Mouse (Mus musculus): Measurements from ENCODE around the gene Tmem178b.

The Tmem178b gene

DNA sequence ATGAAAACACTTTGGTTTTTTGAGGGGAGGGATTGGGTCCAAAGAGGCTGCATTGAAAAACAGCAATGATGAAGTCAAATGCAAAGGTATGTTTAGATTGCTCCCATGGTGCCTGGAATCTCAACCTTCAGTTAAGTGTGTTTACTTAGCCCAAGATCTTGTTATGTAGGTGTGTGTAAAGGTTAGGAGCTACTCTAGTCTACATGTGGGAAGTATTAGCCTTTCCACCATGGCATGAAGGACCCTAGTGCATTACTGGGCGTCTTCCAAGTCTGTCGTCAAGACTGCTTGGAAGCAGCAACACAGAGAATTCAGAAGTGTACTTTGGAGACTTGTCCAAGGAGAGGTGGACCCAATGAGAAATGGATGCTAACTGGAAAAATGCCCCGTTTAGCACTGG is 205.3 kb downstream of the Tmem178b start:
- no peak for DNase-seq (ENCODE audit: low spot score)

DNA sequence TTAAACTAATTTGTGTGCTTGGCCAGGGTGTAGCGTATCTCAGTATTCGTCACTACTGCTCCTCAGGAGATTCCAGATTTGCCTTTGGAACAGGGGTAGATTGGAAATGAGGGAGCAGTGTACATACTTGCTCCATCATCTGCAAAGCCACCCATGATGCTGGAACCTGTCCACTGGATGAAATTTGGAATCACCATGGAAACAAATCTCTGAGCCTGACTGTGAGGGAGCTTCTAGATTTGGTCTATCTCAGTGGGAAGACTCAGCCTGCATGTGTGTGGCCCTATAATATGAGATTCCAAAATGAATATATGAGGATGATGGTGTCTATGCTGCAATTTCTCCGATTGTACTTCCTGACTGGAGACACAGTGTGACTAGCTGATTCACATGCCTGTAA is 210.7 kb downstream of the Tmem178b start:
- no peak for DNase-seq (ENCODE audit: low spot score)

GRCm38 (mm10) chr6:40091250-40091651 is 218.2 kb downstream of the Tmem178b start:
- no peak for DNase-seq (ENCODE audit: low spot score)

DNA sequence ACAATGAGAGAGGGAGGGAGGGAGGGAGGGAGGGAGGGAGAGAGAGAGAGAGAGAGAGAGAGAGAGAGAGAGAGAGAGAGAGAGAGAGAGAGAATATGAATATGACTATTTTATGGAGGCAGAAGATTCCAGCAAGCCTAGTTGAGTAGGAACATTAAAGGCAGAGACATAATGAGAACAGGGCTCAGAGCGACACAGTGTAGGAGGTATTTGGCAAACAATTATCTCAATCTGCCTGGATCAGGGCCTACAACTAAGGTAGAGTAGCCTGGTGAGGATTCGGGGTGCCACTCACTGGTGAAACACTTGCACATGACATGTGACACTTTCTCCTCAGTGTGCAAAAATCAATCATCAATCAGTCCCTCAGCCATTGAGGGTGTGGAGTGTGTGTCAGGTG is 225.4 kb downstream of the Tmem178b start:
- peak; percentile 26 for DNase-seq (ENCODE audit: low spot score)

- DNase-seq (ENCODE audit: low spot score): no peak
These were observed 228.7 kb downstream of the Tmem178b start for GRCm38 (mm10) chr6:40101785-40102184.

DNA sequence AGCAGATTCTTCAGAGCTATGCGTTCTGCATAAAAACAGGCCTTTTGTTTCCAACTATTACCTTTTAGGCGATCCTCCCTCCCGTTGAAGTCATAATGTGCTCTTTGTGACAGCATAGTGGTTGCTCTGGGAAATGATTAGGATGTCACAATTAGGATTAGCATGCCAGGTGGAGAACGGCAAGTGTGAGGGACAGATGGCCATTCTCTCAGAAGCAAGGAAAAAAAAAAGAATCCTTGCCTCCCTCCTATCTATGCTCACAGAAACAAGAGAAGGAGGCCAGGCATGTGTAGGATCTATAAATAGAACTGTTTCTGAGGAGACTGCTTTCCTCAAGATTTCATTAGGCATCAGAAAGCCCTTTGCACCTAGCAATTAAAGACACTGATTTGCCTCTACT is 229.8 kb downstream of the Tmem178b start:
- no peak for DNase-seq (ENCODE audit: low spot score)

- no peak for DNase-seq (ENCODE audit: low spot score)
These were observed 237.0 kb downstream of the Tmem178b start for GRCm38 (mm10) chr6:40110029-40110428.

DNA sequence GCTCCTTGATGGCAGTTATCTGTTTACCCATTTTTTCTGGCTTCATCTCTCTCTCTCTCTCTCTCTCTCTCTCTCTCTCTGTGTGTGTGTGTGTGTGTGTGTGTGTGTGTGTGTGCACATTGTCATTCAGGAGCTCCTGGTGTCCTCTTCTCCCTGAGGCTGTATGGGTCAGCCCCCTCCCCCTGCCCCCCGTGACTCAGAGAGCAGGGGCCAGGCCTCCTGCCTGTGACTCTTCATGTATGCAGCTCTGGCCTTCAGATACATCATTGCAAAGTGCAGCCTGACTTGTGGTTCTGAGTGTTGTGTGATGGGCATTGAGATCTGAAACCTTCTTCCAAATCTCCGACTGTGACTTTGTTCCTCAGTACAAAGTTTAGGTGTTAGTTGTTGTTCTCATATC is 237.7 kb downstream of the Tmem178b start:
- DNase-seq (ENCODE audit: low spot score): no peak

- DNase-seq (ENCODE audit: low spot score): peak; percentile 41
These were observed 239.4 kb downstream of the Tmem178b start for GRCm38 (mm10) chr6:40112488-40112887.

DNA sequence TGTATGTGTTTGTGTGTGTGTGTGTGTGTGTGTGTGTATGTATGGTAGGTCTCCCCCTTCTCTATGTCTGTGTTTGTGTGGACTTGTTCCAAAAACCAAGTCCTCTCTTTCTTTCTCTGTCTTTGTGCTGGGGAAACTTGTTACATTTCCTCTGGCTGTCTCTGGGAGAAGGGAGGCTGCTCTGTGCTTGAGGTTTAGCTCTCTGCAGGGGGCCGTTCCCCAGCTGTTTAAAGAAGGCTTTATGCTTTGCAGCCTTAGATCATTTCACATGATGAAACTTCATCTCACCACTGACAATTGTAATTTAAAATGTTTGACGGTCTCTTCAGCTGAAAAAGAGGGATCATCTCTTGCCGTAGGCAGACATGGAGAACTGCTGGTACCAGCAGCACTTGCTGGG is 243.2 kb downstream of the Tmem178b start:
- DNase-seq (ENCODE audit: low spot score): no peak

DNA sequence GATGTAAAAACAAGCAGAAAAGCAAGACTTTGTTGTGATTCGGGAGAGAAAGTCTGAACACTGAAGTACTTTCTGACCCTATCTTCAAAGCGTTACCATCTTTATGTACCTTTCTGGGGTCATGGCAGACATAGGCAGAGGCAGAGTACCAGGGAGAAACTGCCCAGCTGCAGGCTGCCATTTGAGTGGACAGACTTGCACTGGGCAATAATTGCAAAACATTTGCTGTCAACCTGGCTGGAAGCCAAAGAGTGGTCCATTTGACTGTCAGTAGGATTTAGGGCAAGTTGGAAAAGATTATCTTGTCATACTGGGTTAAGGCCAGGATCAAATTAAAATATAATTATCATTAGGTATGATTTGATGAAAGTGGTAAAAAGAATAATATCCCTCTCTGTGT is 247.1 kb downstream of the Tmem178b start:
- no peak for DNase-seq (ENCODE audit: low spot score)

DNA sequence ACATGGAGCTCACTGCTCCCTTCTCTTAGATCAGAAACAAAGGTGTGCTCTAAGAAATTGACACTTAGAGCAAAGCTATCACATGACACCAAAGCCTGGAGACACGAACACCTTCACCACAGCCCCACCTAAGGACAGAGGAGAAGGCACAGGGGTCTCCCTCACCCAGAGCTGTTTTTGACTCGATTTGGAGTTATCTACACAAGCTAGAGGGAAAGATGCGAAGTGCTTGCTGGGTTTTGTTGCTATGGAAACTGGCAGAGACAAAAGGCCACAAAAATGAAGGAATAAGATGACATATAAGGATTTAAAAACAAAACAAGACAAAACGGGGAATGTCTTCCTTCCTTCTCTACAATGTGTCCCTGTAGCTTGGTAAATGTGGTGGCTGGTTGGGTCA is 248.4 kb downstream of the Tmem178b start:
- DNase-seq (ENCODE audit: low spot score): no peak

- DNase-seq (ENCODE audit: low spot score): no peak
These were observed 250.1 kb downstream of the Tmem178b start for GRCm38 (mm10) chr6:40123070-40123690.

- no peak for DNase-seq (ENCODE audit: low spot score)
These were observed 250.9 kb downstream of the Tmem178b start for GRCm38 (mm10) chr6:40123960-40124359.

GRCm38 (mm10) chr6:40128716-40129115 is 255.6 kb downstream of the Tmem178b start:
- DNase-seq (ENCODE audit: low spot score): no peak

- no peak for DNase-seq (ENCODE audit: low spot score)
These were observed 258.9 kb downstream of the Tmem178b start for GRCm38 (mm10) chr6:40131936-40132335.

- no peak for DNase-seq (ENCODE audit: low spot score)
These were observed 260.4 kb downstream of the Tmem178b start for GRCm38 (mm10) chr6:40133436-40133835.

- DNase-seq (ENCODE audit: low spot score): no peak
These were observed 262.6 kb downstream of the Tmem178b start for GRCm38 (mm10) chr6:40135716-40136115.

DNA sequence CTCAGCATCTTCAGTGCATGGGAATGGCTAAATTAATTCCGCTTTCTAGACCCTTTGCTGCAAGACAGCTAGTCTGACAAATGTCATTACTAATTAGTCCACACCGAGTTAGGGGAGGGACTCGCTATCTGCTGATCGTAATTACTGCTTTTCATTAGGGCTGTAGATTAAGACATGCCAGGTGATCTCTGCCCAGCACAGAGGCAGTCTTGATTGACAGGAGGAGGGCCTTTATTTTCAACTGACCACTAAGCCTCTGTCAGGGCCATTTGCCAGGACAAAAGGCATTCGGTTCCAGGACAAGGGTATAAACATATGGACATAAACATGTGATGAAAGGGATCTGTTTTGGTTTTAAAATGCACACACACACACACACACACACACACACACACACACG is 264.3 kb downstream of the Tmem178b start:
- DNase-seq (ENCODE audit: low spot score): no peak

- no peak for DNase-seq (ENCODE audit: low spot score)
These were observed 264.9 kb downstream of the Tmem178b start for GRCm38 (mm10) chr6:40137831-40138520.

- no peak for DNase-seq (ENCODE audit: low spot score)
These were observed 269.5 kb downstream of the Tmem178b start for GRCm38 (mm10) chr6:40142582-40142981.

- DNase-seq (ENCODE audit: low spot score): no peak
These were observed 271.3 kb downstream of the Tmem178b start for GRCm38 (mm10) chr6:40144371-40144770.

DNA sequence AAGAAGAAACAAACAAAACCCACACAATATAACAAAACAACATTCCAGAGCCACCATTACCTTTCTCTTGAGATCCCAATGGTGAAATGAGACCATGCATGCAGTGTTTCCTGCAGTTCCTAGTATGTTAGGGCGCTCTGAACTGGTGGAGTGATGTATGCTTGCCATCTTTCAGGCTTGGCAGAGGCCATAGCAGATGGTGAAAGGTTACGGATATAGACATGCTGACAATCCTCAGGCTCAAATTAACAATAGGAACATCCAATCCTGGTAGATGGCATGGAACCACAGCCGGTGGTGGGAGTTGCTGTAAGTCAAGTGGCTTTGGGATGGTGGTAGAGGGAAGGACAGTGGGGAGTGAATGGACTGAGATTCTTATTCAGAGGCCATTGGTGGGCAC is 272.5 kb downstream of the Tmem178b start:
- DNase-seq (ENCODE audit: low spot score): no peak

DNA sequence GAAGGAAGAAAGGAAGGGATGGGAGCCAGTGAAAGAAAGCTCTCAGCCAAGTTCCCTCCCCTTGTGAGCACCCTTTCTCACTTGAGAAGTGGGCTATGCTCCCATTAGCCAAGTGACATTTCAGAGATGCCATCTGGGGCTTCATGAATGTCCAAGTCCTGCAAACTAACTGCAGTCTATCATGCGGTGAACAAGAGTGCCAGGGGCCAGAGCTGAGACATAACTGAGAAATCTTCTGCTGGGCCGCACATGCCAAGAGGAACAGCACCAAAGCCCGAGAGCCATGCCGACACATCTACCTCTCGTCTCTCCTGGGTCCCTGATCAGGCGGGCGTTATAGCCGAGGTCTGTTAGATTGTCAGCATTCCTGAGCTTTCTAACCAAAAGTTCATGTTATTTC is 279.2 kb downstream of the Tmem178b start:
- DNase-seq (ENCODE audit: low spot score): no peak

All from left cerebral cortex, adult 11 months (tissue).